Mouse (Mus musculus) cortical plate, adult 2 months (tissue): ENCODE measurements around the gene Fmnl2.

Experiments used
- CTCF ChIP-seq: fragments of 200-500 bp; IDR thresholded peaks from 2 replicates; pipeline ENCODE4 v1.5.1; 2011; ENCODE audit warnings: mild to moderate bottlenecking, control low read depth, low read length; ENCODE audit not compliant: insufficient read depth; ENCODE audit errors: extremely low read depth
- POLR2A ChIP-seq: fragments of 200-500 bp; IDR thresholded peaks from 2 replicates; pipeline ENCODE4 v1.6.1; 2011; ENCODE audit warnings: mild to moderate bottlenecking, low read length, control low read depth; ENCODE audit not compliant: insufficient read depth; ENCODE audit errors: extremely low read depth

- no peak for TF ChIP-seq POLR2A
- TF ChIP-seq CTCF = no peak
These were observed 70.2 kb downstream of the Fmnl2 start for GRCm38 (mm10) chr2:52927858-52928301.
